Mouse (Mus musculus): ENCODE measurements at regions not wholly inside any gene's neighbourhood (a gene's known extent, or its start where the extent isn't known, plus 50 kb on each side); places are given as distances from the start of the nearest gene placed in this dataset.

- no peak for DNase-seq (ENCODE audit: low spot score)
Observed at GRCm38 (mm10) chr14:72853104-72853503, 143.3 kb upstream of the Fndc3a start.

- no peak for DNase-seq (ENCODE audit: low spot score)
Observed at GRCm38 (mm10) chr14:72850884-72851283, 141.1 kb upstream of the Fndc3a start.

- DNase-seq (ENCODE audit: low spot score), result no peak
Observed at GRCm38 (mm10) chr14:72848271-72848955, 138.6 kb upstream of the Fndc3a start.

GRCm38 (mm10) chr14:72847466-72847865, 137.7 kb upstream of the Fndc3a start:
- no peak for DNase-seq (ENCODE audit: low spot score)

- DNase-seq (ENCODE audit: low spot score), result no peak
Observed at GRCm38 (mm10) chr14:72845621-72846440, 136.0 kb upstream of the Fndc3a start.

GRCm38 (mm10) chr14:72844753-72845369, 135.1 kb upstream of the Fndc3a start:
- DNase-seq (ENCODE audit: low spot score), result no peak

- DNase-seq (ENCODE audit: low spot score), result no peak
Observed at GRCm38 (mm10) chr14:72841753-72842152, 131.9 kb upstream of the Fndc3a start.

GRCm38 (mm10) chr14:72835158-72835557, 125.4 kb upstream of the Fndc3a start:
- DNase-seq (ENCODE audit: low spot score), result no peak

- no peak for DNase-seq (ENCODE audit: low spot score)
Observed at GRCm38 (mm10) chr14:72829261-72829660, 119.5 kb upstream of the Fndc3a start.

GRCm38 (mm10) chr14:72825549-72825948, 115.7 kb upstream of the Fndc3a start:
- no peak for DNase-seq (ENCODE audit: low spot score)

- DNase-seq (ENCODE audit: low spot score), result no peak
Observed at GRCm38 (mm10) chr14:72822231-72822615, 112.4 kb upstream of the Fndc3a start.

GRCm38 (mm10) chr14:72821517-72822230, 111.9 kb upstream of the Fndc3a start:
- DNase-seq (ENCODE audit: low spot score), result no peak

GRCm38 (mm10) chr14:72819037-72819436, 109.2 kb upstream of the Fndc3a start:
- DNase-seq (ENCODE audit: low spot score), result no peak

- no peak for DNase-seq (ENCODE audit: low spot score)
Observed at GRCm38 (mm10) chr14:72817764-72818163, 108.0 kb upstream of the Fndc3a start.

- DNase-seq (ENCODE audit: low spot score), result no peak
Observed at GRCm38 (mm10) chr14:72816847-72817246, 107.0 kb upstream of the Fndc3a start.

- DNase-seq (ENCODE audit: low spot score), result no peak
Observed at GRCm38 (mm10) chr14:72809138-72809537, 99.3 kb upstream of the Fndc3a start.

- DNase-seq (ENCODE audit: low spot score), result no peak
Observed at GRCm38 (mm10) chr14:72807947-72808346, 98.1 kb upstream of the Fndc3a start.

GRCm38 (mm10) chr14:72807286-72807685, 97.5 kb upstream of the Fndc3a start:
- DNase-seq (ENCODE audit: low spot score), result no peak

- no peak for DNase-seq (ENCODE audit: low spot score)
Observed at GRCm38 (mm10) chr14:72806598-72806997, 96.8 kb upstream of the Fndc3a start.

- no peak for DNase-seq (ENCODE audit: low spot score)
Observed at GRCm38 (mm10) chr14:72803579-72803978, 93.8 kb upstream of the Fndc3a start.

GRCm38 (mm10) chr14:72790654-72791053, 80.9 kb upstream of the Fndc3a start:
- no peak for DNase-seq (ENCODE audit: low spot score)

- no peak for DNase-seq (ENCODE audit: low spot score)
Observed at GRCm38 (mm10) chr14:72786929-72787328, 77.1 kb upstream of the Fndc3a start.

All from urinary bladder, postnatal 25 days (tissue).